Comparison of ENCODE assay signal across 15 mouse cellular contexts in the genomic region with DNA sequence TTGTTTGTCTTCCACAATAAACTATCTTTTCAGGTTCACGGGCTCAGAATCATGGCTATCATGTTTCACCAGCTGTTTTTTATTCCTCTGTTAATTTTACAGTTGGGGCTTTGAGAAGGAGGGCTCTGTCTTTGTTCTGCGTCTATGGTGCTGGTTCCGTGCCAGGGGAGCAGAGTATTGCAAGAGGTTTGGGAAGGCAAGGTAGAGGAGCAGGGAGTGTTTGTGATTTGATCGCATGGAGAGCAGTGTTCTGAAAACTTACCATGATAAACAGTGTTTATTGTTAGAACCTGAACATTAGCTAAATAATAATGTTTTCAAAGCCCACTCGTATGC.
DNase-seq lines count a peak whose midpoint lies in the region; ATAC-seq and TF ChIP-seq lines count a peak whose summit lies in the region.
"Had no signal": no experiment of that assay in that cellular context is flagged by ENCODE, and none has a peak within 500 bp of the region (broad histone marks: within the 10 kb centered on the region; RNA-seq: fewer than 3 reads in every experiment).

No protein-coding gene starts in this region.

- no peaks in the 10 kb centered on the region for H3K9me3 ChIP-seq in neural tube, embryonic 13.5 days
- H3K9me3 ChIP-seq in intestine, embryonic 15.5 days: no peaks in the 10 kb centered on the region
- no peaks in the 10 kb centered on the region for H3K9me3 ChIP-seq in stomach, postnatal 0 days (ENCODE audit: control insufficient read depth, low read length)

- peak overlapping the region; percentile 20; the same call in 1 of the 2 replicates for H3K4me2 ChIP-seq in neural tube, embryonic 13.5 days
- peak overlapping the region; percentile 44 for H3K4me2 ChIP-seq in intestine, embryonic 15.5 days (replicated peaks)
- H3K4me2 ChIP-seq in stomach, postnatal 0 days (replicated peaks; ENCODE audit: low read depth): peak overlapping the region; percentile 6

- peaks cover 8% of the 10 kb centered on the region; the same call in 1 of the 2 replicates for H3K4me1 ChIP-seq in neural tube, embryonic 13.5 days (replicated peaks)
- H3K4me1 ChIP-seq in intestine, embryonic 15.5 days (replicated peaks): peaks cover 3% of the 10 kb centered on the region; the same call in 1 of the 2 replicates
- no peaks in the 10 kb centered on the region for H3K4me1 ChIP-seq in stomach, postnatal 0 days (replicated peaks; ENCODE audit: control insufficient read depth, insufficient read depth)

- no peaks in the 10 kb centered on the region for H3K27me3 ChIP-seq in neural tube, embryonic 13.5 days
- no peaks in the 10 kb centered on the region for H3K27me3 ChIP-seq in intestine, embryonic 15.5 days (replicated peaks)
- H3K27me3 ChIP-seq in stomach, postnatal 0 days (ENCODE audit: control insufficient read depth, insufficient read depth, low read length): no peaks in the 10 kb centered on the region

- H3K9ac ChIP-seq in neural tube, embryonic 13.5 days: no peak overlapping the region
- H3K9ac ChIP-seq in intestine, embryonic 15.5 days: no peak overlapping the region
- no peak overlapping the region for H3K9ac ChIP-seq in stomach, postnatal 0 days (ENCODE audit: low read length)

- peak overlapping the region; percentile 33; the same call in 1 of the 2 replicates for H3K27ac ChIP-seq in neural tube, embryonic 13.5 days (replicated peaks)
- no peak overlapping the region for H3K27ac ChIP-seq in intestine, embryonic 15.5 days
- H3K27ac ChIP-seq in stomach, postnatal 0 days (replicated peaks): no peak overlapping the region

- H3K4me3 ChIP-seq in neural tube, embryonic 13.5 days: no peak overlapping the region
- no peak overlapping the region for H3K4me3 ChIP-seq in intestine, embryonic 15.5 days (replicated peaks)
- no peak overlapping the region for H3K4me3 ChIP-seq in stomach, postnatal 0 days (ENCODE audit: low read depth, low read length)

- intact Hi-C loops in gastrocnemius, postnatal 36 days (cut with DNase I): no loop called here

- 0 out of 2 replicates have a peak, but pooled peaks have one; percentile 23 for ATAC-seq in neural tube, embryonic 13.5 days (ENCODE audit: low read depth)
- no peak for ATAC-seq in intestine, embryonic 15.5 days
- ATAC-seq in stomach, postnatal 0 days (ENCODE audit: low FRiP score, low TSS enrichment): no peak
- ATAC-seq in megakaryocyte, adult 5-6 weeks (ENCODE audit: poor library complexity, severe bottlenecking): no peak

- no peaks in the 10 kb centered on the region for H3K36me3 ChIP-seq in neural tube, embryonic 13.5 days
- no peaks in the 10 kb centered on the region for H3K36me3 ChIP-seq in intestine, embryonic 15.5 days
- H3K36me3 ChIP-seq in stomach, postnatal 0 days (ENCODE audit: control insufficient read depth, insufficient read depth, low read length): no peaks in the 10 kb centered on the region
- H3K36me3 ChIP-seq: G1E had no signal

- 59% methylated on average over 5 of the region's 5 CpGs for WGBS in neural tube, embryonic 13.5 days
- 46% methylated on average over 5 of the region's 5 CpGs for WGBS in intestine, embryonic 15.5 days
- 29% methylated on average over 5 of the region's 5 CpGs for WGBS in stomach, postnatal 0 days

- DNase-seq in gastrocnemius, postnatal 10 days: peak; percentile 11
- DNase-seq in gastrocnemius, adult 8-10 months (ENCODE audit: low spot score in 2 of 2): no peak
- no peak for DNase-seq in neural tube, embryonic 10.5 days (ENCODE audit: extremely low spot score, low spot score)
- DNase-seq in stomach, postnatal 0 days (ENCODE audit: low spot score): no peak
- DNase-seq in gastrocnemius, postnatal 36 days: no peak
- DNase-seq: B cell, adult 2 months; cerebellum, adult 9-11 months; gastrocnemius, postnatal 14 days; kidney, adult 11 months; lung, postnatal 4 days; thymus, postnatal 25 days had no signal

- no peak for TF ChIP-seq EP300 in stomach, postnatal 0 days (optimal IDR thresholded peaks at IDR 0.05)

- no peak for TF ChIP-seq CTCF in stomach, postnatal 0 days (IDR thresholded peaks at IDR 0.05; ENCODE audit: low read depth)
